Mouse (Mus musculus) olfactory bulb, adult 2 months (tissue): ENCODE data around the gene Aspa. TPM values are rescaled to one million over a fixed set of nuclear protein-coding genes. Genes with fewer than 3 reads are reported as not detected.
A peak's percentile ranks its signal among the peaks of the same experiment; 100 is the strongest.
"Not testable (repeated sequence)": the region's sequence is repeated elsewhere in the genome, so short reads cannot be mapped to it uniquely, and the experiment has no call there.

Source experiments
- H3K27ac ChIP-seq: fragments of 200-500 bp; 2 replicates; pipeline ENCODE4 v1.5.1; 2012; ENCODE audit warnings: low read depth, low read length; ENCODE audit not compliant: insufficient read depth
- H3K4me1 ChIP-seq: fragments of 200-500 bp; 2 replicates; pipeline ENCODE4 v1.6.1; 2012; ENCODE audit warnings: low read length; ENCODE audit not compliant: control insufficient read depth, insufficient read depth
- H3K4me3 ChIP-seq: fragments of 200-500 bp; 2 replicates; pipeline ENCODE4 v1.5.1; 2012; ENCODE audit warnings: mild to moderate bottlenecking, low read depth, low read length, moderate library complexity; ENCODE audit not compliant: insufficient read depth
- CTCF ChIP-seq: fragments of 200-500 bp; IDR thresholded peaks from 2 replicates; pipeline ENCODE4 v1.5.1; 2012; ENCODE audit warnings: low read depth, mild to moderate bottlenecking, low read length, moderate library complexity; ENCODE audit not compliant: insufficient read depth
- POLR2A ChIP-seq: fragments of 200-500 bp; IDR thresholded peaks from 2 replicates; pipeline ENCODE4 v1.6.1; 2012; ENCODE audit warnings: mild to moderate bottlenecking, low read depth, low read length, moderate library complexity; ENCODE audit not compliant: insufficient read depth
- WGBS: fragments of 180-500 bp; shearing (Covaris S2); methylation state at CpG from one replicate; pipeline ENCODE4 v1.1.7; 2018; 5-methylcytosine and 5-hydroxymethylcytosine counted together
- polyA plus RNA-seq: library from polyadenylated mRNA; stranded (reverse); fragments of >200 nt; gene quantifications from 2 replicates; pipeline ENCODE4 v1.2.4, GENCODE M21; 2012; ENCODE audit warnings: low replicate concordance; ENCODE audit not compliant: missing spikeins, insufficient read depth, insufficient read length

Gene Aspa
- polyA plus RNA-seq = not detected in 2 replicates

DNA sequence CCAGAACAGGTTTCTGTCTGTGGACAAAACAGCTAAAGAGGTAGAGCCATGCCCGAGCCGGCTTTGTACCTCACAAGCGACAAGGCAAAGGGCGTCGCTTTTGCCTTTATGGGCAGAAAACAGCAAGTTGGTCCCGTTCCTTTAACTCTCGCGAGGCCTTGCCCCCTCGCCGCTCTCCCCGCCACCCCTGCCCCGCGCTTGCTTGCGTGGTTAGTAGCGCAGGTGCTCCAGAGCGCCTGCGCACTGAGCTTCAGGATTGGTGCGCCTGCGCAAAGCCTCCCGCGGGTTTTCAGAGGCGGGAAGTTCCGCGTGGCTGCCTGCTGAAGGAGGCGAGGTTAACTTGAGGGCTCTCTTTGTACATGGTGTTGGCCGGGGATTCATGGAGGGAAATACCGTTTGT is at the start of gene Aspa, which contains the start of the genes Gm49340 and Spata22:
TSS of gene Aspa (minus strand) at position 155 of the 400 bp plus-strand sequence.
TSS of gene Gm49340 (plus strand) at position 300 of the 400 bp plus-strand sequence.
TSS of gene Spata22 (plus strand) at position 300 of the 400 bp plus-strand sequence.
- WGBS = 86% methylated on average over 27 of the region's 27 CpGs
- no peak within 1 kb of the TSS for H3K4me3 ChIP-seq
- H3K27ac ChIP-seq = no peak within 1 kb of the TSS
- TF ChIP-seq POLR2A (no peak), CTCF (no peak)
- no peaks in the 10 kb centered on the region for H3K4me1 ChIP-seq

- TF ChIP-seq POLR2A (no peak), CTCF (no peak)
- WGBS = 90% methylated on average over 2 of the region's 2 CpGs
- Histone ChIP-seq H3K4me1 (no peaks in the 10 kb centered on the region), H3K27ac (no peak within 1 kb of the TSS), H3K4me3 (no peak within 1 kb of the TSS)
Measured at GRCm38 (mm10) chr11:73370946-73371345, 41.5 kb upstream of the Aspa start, which contains the start of gene Olfr376. Olfr376 (plus strand) TSS chr11:73371246.

DNA sequence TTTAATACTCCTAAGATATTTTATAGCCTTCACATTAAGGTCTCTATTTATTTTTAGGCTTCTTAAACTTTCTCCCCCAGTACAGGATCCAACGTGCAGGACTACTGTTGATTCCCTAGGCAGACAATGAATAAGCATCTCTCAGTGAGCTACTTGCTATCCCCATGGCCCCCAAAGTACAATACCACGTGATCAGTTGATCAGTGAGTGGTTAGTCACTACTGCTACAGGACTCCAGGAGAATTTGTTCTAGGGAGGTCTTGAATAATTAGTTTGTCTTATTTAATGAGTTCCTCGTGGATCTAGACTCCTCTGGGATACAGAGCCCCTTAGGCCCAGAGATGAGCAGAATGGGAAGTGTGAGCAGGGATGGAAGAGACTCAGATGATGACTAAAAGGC is 21.1 kb upstream of the Aspa start, which contains the start of gene Olfr20:
TSS of gene Olfr20 (plus strand) at position 301 of the 400 bp plus-strand sequence.
- Histone ChIP-seq H3K27ac (no peak within 1 kb of the TSS), H3K4me3 (no peak within 1 kb of the TSS), H3K4me1 (no peaks in the 10 kb centered on the region)
- WGBS = 53% methylated on average over 3 of the region's 3 CpGs
- TF ChIP-seq CTCF = no peak
- no peak for TF ChIP-seq POLR2A

DNA sequence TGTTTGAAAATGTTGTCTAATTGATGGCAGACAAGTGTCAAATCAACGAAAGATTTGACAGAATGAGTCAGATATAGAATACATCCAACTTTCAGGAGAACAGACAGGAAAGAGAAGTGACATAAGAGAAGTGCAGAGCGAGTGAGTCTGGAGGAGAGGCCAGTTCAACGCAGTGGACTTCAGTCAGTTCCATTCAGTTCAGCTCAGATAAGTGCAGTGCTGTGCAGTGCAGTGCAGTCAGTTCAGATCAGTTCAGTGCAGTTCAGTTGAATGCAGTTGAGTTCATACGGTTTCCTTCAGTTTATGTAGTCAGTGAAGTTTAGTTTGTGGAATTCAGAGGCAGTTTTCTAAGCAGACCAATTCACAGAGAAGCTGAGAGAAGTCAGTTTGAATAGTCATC is 7.5 kb upstream of the Aspa start:
- H3K27ac ChIP-seq = no peak overlapping the region
- TF ChIP-seq POLR2A (no peak), CTCF (no peak)
- WGBS = 80% methylated on average over 4 of the region's 4 CpGs
- no peak overlapping the region for H3K4me3 ChIP-seq
- no peaks in the 10 kb centered on the region for H3K4me1 ChIP-seq

GRCm38 (mm10) chr11:73333357-73333756 is 4.0 kb upstream of the Aspa start:
- TF ChIP-seq CTCF (no peak), POLR2A (no peak)
- WGBS = 62% methylated on average over 2 of the region's 2 CpGs
- Histone ChIP-seq H3K4me1 (no peaks in the 10 kb centered on the region), H3K27ac (no peak overlapping the region), H3K4me3 (no peak overlapping the region)

DNA sequence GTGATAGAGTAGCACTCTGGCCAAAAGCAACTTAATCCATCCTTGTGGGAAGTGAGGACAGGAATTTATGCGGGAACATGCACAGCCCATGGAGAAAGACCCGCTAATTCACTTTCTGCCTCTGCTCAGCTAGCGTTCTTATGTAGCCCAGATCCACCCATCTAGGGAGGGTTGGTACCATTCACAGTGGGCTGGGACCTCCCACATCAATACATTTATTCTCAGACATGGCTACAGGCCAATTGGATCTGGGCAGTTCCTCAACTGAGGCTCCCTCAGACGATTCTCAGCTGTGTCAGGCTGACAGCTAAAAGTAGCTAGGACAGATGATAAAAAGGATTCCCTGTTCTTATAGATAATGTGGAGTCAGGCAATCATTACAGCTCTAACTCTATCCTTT is 2.0 kb downstream of the Aspa start:
- 49% methylated on average over 4 of the region's 4 CpGs for WGBS
- TF ChIP-seq POLR2A = no peak
- TF ChIP-seq CTCF = no peak
- Histone ChIP-seq H3K4me1 (no peaks in the 10 kb centered on the region), H3K4me3 (no peak overlapping the region), H3K27ac (no peak overlapping the region)

DNA sequence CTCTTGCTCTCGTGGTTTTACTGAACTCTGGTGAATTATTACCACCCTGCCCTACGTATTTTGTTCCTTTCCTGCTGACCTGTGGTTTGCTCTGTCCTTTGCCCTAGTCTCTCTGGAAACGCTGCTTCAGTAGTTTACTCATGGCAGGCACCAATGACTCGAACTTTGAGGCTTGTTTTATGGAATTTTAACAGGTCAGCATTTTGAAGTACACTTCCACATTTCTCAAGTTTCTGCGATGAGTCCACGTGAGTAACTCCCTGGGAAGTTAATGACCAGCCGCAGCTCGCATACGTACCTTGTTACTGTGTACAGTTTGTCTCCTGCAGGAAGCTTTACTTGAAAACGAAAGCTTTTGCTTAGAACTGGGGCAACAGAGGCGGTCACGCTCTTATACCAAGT is 2.9 kb downstream of the Aspa start:
- no peak for TF ChIP-seq CTCF
- TF ChIP-seq POLR2A = no peak
- Histone ChIP-seq H3K4me3 (no peak overlapping the region), H3K4me1 (no peaks in the 10 kb centered on the region), H3K27ac (peak overlapping the region; percentile 53; the same call in 1 of the 2 replicates)
- 55% methylated on average over 12 of the region's 12 CpGs for WGBS

DNA sequence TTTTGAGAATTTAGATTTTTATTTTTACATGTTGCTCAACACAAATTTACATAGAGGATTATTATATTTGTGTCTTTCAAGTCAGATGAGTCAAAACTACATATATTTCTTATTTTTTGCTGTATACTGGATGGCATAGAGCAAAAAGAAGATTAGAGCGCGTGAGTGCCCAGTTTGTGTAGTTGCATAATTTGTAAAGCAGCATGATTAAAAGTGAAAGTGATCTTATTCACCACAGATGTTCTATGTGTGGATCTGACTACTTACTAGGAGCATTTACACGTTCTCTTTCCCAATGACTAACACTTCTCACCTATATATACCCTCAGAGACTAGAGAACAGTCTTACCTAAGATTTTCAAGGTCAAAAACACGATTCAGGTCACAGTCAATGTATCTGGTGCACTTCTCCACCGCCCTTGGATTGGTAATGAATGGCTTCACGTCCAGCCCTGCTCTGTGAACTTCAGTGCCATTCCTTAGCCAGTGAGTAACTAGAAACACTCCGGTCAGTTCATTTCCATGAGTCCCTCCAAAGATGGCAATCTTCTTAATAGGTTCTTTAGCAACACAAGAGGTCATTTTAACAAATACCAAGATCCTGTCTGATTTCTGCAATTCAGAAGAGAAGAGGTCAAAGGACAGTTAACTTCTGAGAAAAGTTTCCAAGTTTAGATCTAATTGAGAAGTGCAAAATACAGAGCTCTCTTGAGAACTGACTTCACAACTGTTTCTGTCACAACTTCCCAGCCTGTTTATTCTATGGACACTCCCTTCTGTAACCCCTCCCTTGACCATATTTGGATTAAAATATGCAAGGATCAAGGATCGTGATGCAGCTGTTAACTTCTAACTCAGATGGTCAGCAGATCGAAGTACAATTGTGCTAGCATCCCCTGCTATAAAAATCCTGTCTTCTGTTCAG is 5.2 kb downstream of the Aspa start:
- H3K4me3 ChIP-seq = no peak overlapping the region
- WGBS = 70% methylated on average over 9 of the region's 9 CpGs
- TF ChIP-seq CTCF (no peak), POLR2A (no peak)

DNA sequence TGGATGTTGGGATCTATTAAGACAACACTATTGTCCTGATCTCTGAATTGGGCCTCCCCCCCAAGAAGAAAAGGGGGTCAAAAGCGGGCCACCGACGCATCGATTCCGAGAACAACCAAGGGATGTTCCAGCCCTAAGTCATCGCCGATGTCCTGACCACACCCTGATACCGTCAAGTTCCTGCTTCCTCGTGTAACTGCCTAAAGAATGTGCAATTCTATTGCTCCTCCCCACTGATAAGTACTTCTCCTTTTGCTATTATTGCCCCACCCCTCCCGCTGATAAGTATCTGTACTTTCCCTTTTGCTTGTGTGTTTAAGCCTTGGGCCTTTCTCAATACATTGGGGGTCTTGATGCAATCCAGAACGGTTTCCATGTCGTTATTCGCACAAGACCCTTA is 8.3 kb downstream of the Aspa start:
- not testable (repeated sequence) for H3K4me3 ChIP-seq, H3K27ac ChIP-seq, H3K4me1 ChIP-seq
- 91% methylated on average over 13 of the region's 13 CpGs for WGBS

More for the DNA sequence above, 5.2 kb downstream of the Aspa start:
- Histone ChIP-seq H3K27ac (no peak overlapping the region; the same call in 1 of the 2 replicates), H3K4me1 (no peaks in the 10 kb centered on the region)

DNA sequence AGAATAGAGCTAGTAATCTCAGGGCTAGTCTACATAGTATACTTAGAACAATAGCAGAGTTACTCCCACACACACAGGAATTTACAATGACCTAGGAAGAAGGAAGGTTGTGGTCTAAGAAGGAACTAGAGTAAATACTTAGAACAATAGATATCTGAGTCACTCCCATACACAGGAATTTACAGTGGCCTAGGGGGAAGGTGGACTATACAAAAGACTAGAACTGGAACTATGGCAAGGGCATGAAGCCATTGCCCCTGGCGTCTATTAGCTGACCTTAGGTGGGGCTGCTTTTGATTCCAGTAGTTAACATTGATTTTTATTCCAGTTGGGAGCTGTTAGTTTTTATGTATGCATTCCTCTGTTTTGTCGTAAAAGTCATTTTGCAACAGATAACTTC is 10.8 kb downstream of the Aspa start:
- H3K4me3 ChIP-seq, H3K4me1 ChIP-seq, H3K27ac ChIP-seq: not testable (repeated sequence)
- 75% methylated on average over 2 of the region's 2 CpGs for WGBS
